In genomic region chr9:86710091-86710634, GRCm38 (mm10) we compare ENCODE assay signal across 24 mouse cellular contexts. TPM values are rescaled to one million over a fixed set of nuclear protein-coding genes. Genes with fewer than 3 reads are reported as not detected.
A peak's percentile ranks its signal among the peaks of the same experiment; 100 is the strongest.
DNase-seq lines count a peak whose midpoint lies in the region; ATAC-seq and TF ChIP-seq lines count a peak whose summit lies in the region.
"Had no signal": no experiment of that assay in that cellular context is flagged by ENCODE, and none has a peak within 500 bp of the region (broad histone marks: within the 10 kb centered on the region; RNA-seq: fewer than 3 reads in every experiment).

No protein-coding gene starts in this region.

- no peak for TF ChIP-seq CTCF in testis, adult 2 months (IDR thresholded peaks at IDR 0.05; ENCODE audit: control insufficient read depth, insufficient read depth, insufficient replicate concordance, low read depth, low read length)

- H3K27me3 ChIP-seq in embryonic facial prominence, embryonic 15.5 days, result no peaks in the 10 kb centered on the region
- H3K27me3 ChIP-seq in embryonic facial prominence, embryonic 10.5 days (replicated peaks; ENCODE audit: low read depth, poor library complexity, severe bottlenecking), result no peaks in the 10 kb centered on the region
- no peaks in the 10 kb centered on the region for H3K27me3 ChIP-seq in limb, embryonic 14.5 days (ENCODE audit: control insufficient read depth, insufficient read depth, low read length)
- H3K27me3 ChIP-seq in limb, embryonic 10.5 days (ENCODE audit: low read depth, poor library complexity, severe bottlenecking), result no peaks in the 10 kb centered on the region
- H3K27me3 ChIP-seq in testis, adult 2 months (ENCODE audit: control insufficient read depth, insufficient read depth, low read length), result no peaks in the 10 kb centered on the region
- H3K27me3 ChIP-seq: embryonic facial prominence, embryonic 12.5 days; forebrain, embryonic 15.5 days; hindbrain, embryonic 13.5 days had no signal

- H3K4me1 ChIP-seq in embryonic facial prominence, embryonic 15.5 days, result no peaks in the 10 kb centered on the region
- H3K4me1 ChIP-seq in embryonic facial prominence, embryonic 10.5 days, result no peaks in the 10 kb centered on the region
- 0 out of 2 replicates have a peak, but pooled peaks cover 6% of the 10 kb centered on the region for H3K4me1 ChIP-seq in limb, embryonic 14.5 days (ENCODE audit: control insufficient read depth, insufficient read depth, low read length)
- H3K4me1 ChIP-seq in limb, embryonic 10.5 days, result no peaks in the 10 kb centered on the region
- H3K4me1 ChIP-seq in testis, adult 2 months (ENCODE audit: control insufficient read depth, insufficient read depth, low read length), result peaks cover 2% of the 10 kb centered on the region; the same call in 1 of the 2 replicates
- H3K4me1 ChIP-seq: embryonic facial prominence, embryonic 12.5 days; forebrain, embryonic 15.5 days; heart, embryonic 10.5 days; hindbrain, embryonic 13.5 days had no signal

- H3K9ac ChIP-seq in embryonic facial prominence, embryonic 15.5 days, result no peak overlapping the region
- no peak overlapping the region for H3K9ac ChIP-seq in limb, embryonic 14.5 days (ENCODE audit: low read depth, low read length, severe bottlenecking)
- H3K9ac ChIP-seq: embryonic facial prominence, embryonic 12.5 days; forebrain, embryonic 15.5 days; hindbrain, embryonic 13.5 days had no signal

- H3K4me3 ChIP-seq in embryonic facial prominence, embryonic 15.5 days (replicated peaks), result no peak overlapping the region
- H3K4me3 ChIP-seq in embryonic facial prominence, embryonic 10.5 days, result no peak overlapping the region
- no peak overlapping the region for H3K4me3 ChIP-seq in limb, embryonic 14.5 days (replicated peaks; ENCODE audit: low read length)
- H3K4me3 ChIP-seq in limb, embryonic 10.5 days, result no peak overlapping the region
- H3K4me3 ChIP-seq in testis, adult 2 months (ENCODE audit: control insufficient read depth, low read depth, low read length), result no peak overlapping the region
- H3K4me3 ChIP-seq: embryonic facial prominence, embryonic 12.5 days; forebrain, embryonic 15.5 days; gastrocnemius, adult 2 months; heart, embryonic 10.5 days; hindbrain, embryonic 13.5 days had no signal

- no peaks in the 10 kb centered on the region for H3K36me3 ChIP-seq in embryonic facial prominence, embryonic 15.5 days
- H3K36me3 ChIP-seq in embryonic facial prominence, embryonic 10.5 days (replicated peaks), result no peaks in the 10 kb centered on the region
- no peaks in the 10 kb centered on the region for H3K36me3 ChIP-seq in limb, embryonic 14.5 days (ENCODE audit: control insufficient read depth, insufficient read depth, low read length)
- no peaks in the 10 kb centered on the region for H3K36me3 ChIP-seq in limb, embryonic 10.5 days
- H3K36me3 ChIP-seq in testis, adult 2 months (ENCODE audit: control insufficient read depth, insufficient read depth, low read length), result no peaks in the 10 kb centered on the region
- H3K36me3 ChIP-seq: embryonic facial prominence, embryonic 12.5 days; forebrain, embryonic 15.5 days; G1E; heart, embryonic 10.5 days; hindbrain, embryonic 13.5 days had no signal

- H3K4me2 ChIP-seq in embryonic facial prominence, embryonic 15.5 days (replicated peaks), result no peak overlapping the region
- H3K4me2 ChIP-seq in limb, embryonic 14.5 days (replicated peaks; ENCODE audit: low read depth, low read length, severe bottlenecking), result no peak overlapping the region
- H3K4me2 ChIP-seq: embryonic facial prominence, embryonic 12.5 days; forebrain, embryonic 15.5 days; hindbrain, embryonic 13.5 days had no signal

- TF ChIP-seq POLR2A in limb, embryonic 14.5 days (IDR thresholded peaks at IDR 0.05; ENCODE audit: borderline replicate concordance, extremely low read depth, insufficient read depth, insufficient read length), result no peak
- TF ChIP-seq POLR2A in testis, adult 2 months (IDR thresholded peaks at IDR 0.05; ENCODE audit: control insufficient read depth, low read depth, low read length), result no peak

- H3K27ac ChIP-seq in embryonic facial prominence, embryonic 15.5 days (replicated peaks), result 0 out of 2 replicates have a peak overlapping the region, but pooled peaks have one; percentile 39
- no peak overlapping the region for H3K27ac ChIP-seq in embryonic facial prominence, embryonic 10.5 days (replicated peaks)
- no peak overlapping the region for H3K27ac ChIP-seq in limb, embryonic 14.5 days (replicated peaks; ENCODE audit: low read depth, low read length)
- no peak overlapping the region for H3K27ac ChIP-seq in limb, embryonic 10.5 days
- H3K27ac ChIP-seq in testis, adult 2 months (ENCODE audit: control insufficient read depth, insufficient read depth, low read depth, low read length), result peak overlapping the region; percentile 29; the same call in 1 of the 2 replicates
- H3K27ac ChIP-seq: embryonic facial prominence, embryonic 12.5 days; forebrain, embryonic 15.5 days; gastrocnemius, adult 2 months; heart, embryonic 10.5 days; hindbrain, embryonic 13.5 days; hindbrain, postnatal 0 days had no signal

- ATAC-seq in embryonic facial prominence, embryonic 15.5 days (ENCODE audit: insufficient number of reproducible peaks, low FRiP score, low TSS enrichment, low read depth), result no peak
- ATAC-seq in limb, embryonic 14.5 days (ENCODE audit: low FRiP score, low read depth), result peak; percentile 30
- ATAC-seq: CD4-positive, CD25-positive, alpha-beta regulatory T cell, adult 4 months; forebrain, embryonic 15.5 days; hindbrain, postnatal 0 days had no signal

- no peaks in the 10 kb centered on the region for H3K9me3 ChIP-seq in embryonic facial prominence, embryonic 15.5 days (replicated peaks)
- H3K9me3 ChIP-seq in embryonic facial prominence, embryonic 10.5 days, result no peaks in the 10 kb centered on the region
- no peaks in the 10 kb centered on the region for H3K9me3 ChIP-seq in limb, embryonic 14.5 days (ENCODE audit: control insufficient read depth, low read length)
- H3K9me3 ChIP-seq in limb, embryonic 10.5 days (replicated peaks), result no peaks in the 10 kb centered on the region
- H3K9me3 ChIP-seq: embryonic facial prominence, embryonic 12.5 days; forebrain, embryonic 15.5 days; G1E; heart, embryonic 10.5 days; hindbrain, embryonic 13.5 days had no signal

- no peak for DNase-seq in embryonic facial prominence, embryonic 10.5 days (ENCODE audit: low spot score)
- peak; percentile 35 for DNase-seq in limb, embryonic 14.5 days (ENCODE audit: low spot score)
- no peak for DNase-seq in limb, embryonic 10.5 days (ENCODE audit: low spot score)
- no peak for DNase-seq in testis, postnatal 10 days (ENCODE audit: low spot score)
- no peak for DNase-seq in left cerebral cortex, postnatal 4 days
- DNase-seq: adrenal gland, postnatal 25 days; B cell, adult 2 months; cerebellum, adult 2 months; cerebellum, postnatal 10 days; embryo, embryonic 11 days; gastrocnemius, adult 2 months; gastrocnemius, postnatal 25 days; heart, adult 11 months; heart, postnatal 14 days had no signal

- WGBS in embryonic facial prominence, embryonic 15.5 days, result 73% methylated on average over 2 of the region's 2 CpGs
- 87% methylated on average over 2 of the region's 2 CpGs for WGBS in embryonic facial prominence, embryonic 10.5 days
- 82% methylated on average over 2 of the region's 2 CpGs for WGBS in limb, embryonic 14.5 days
- WGBS in limb, embryonic 10.5 days, result 90% methylated on average over 2 of the region's 2 CpGs

- intact Hi-C loops in left cerebral cortex, postnatal 4 days (cut with DNase I), result no loop called here

RNA-seq across cellular contexts. Expression of gene Me1, which starts 14.4 kb away (rescaled TPM):
- polyA plus RNA-seq in embryonic facial prominence, embryonic 15.5 days (2015; fragmentation: Nextera tagmentation; extraction: Ambion mirVana), result 27.7 and 29.7 TPM in 2 replicates
- 10.1 and 12.0 TPM in 2 replicates for polyA plus RNA-seq in embryonic facial prominence, embryonic 10.5 days (2016; fragmentation: Nextera tagmentation; extraction: Ambion mirVana)
- polyA plus RNA-seq in limb, embryonic 14.5 days (2012; rRNA removed), result 17.7 and 21.1 TPM in 2 replicates
- polyA plus RNA-seq in limb, embryonic 14.5 days (2014; fragmentation: Nextera tagmentation; extraction: Ambion mirVana), result 23.5 and 26.9 TPM in 2 replicates
- polyA plus RNA-seq in limb, embryonic 10.5 days (2016; fragmentation: Nextera tagmentation; extraction: Ambion mirVana), result 6.2 and 9.4 TPM in 2 replicates
- polyA plus RNA-seq in testis, adult 2 months (2012; rRNA removed), result 134 and 144 TPM in 2 replicates
- 10 to 100 TPM; 60.3 to 64.4 TPM for total RNA-seq in left cerebral cortex, postnatal 4 days (2021)
- polyA plus RNA-seq: CD4-positive, CD25-positive, alpha-beta regulatory T cell, adult 4 months had no signal

RNA-seq across cellular contexts. Expression of gene Prss35, which starts 33.3 kb away (rescaled TPM):
- 54.5 and 64.6 TPM in 2 replicates for polyA plus RNA-seq in embryonic facial prominence, embryonic 15.5 days (2015; fragmentation: Nextera tagmentation; extraction: Ambion mirVana)
- 1.7 and 3.0 TPM in 2 replicates for polyA plus RNA-seq in embryonic facial prominence, embryonic 10.5 days (2016; fragmentation: Nextera tagmentation; extraction: Ambion mirVana)
- polyA plus RNA-seq in limb, embryonic 14.5 days (2012; rRNA removed), result 54.8 and 55.6 TPM in 2 replicates
- 75.5 and 80.8 TPM in 2 replicates for polyA plus RNA-seq in limb, embryonic 14.5 days (2014; fragmentation: Nextera tagmentation; extraction: Ambion mirVana)
- 1.8 and 2.3 TPM in 2 replicates for polyA plus RNA-seq in limb, embryonic 10.5 days (2016; fragmentation: Nextera tagmentation; extraction: Ambion mirVana)
- 3.2 and 3.8 TPM in 2 replicates for polyA plus RNA-seq in testis, adult 2 months (2012; rRNA removed)
- total RNA-seq in left cerebral cortex, postnatal 4 days (2021), result 10 to 100 TPM; 10.9 to 11.4 TPM
- total RNA-seq: hematopoietic stem cell, adult 5-6 weeks had no signal
- polyA plus RNA-seq: CD4-positive, CD25-positive, alpha-beta regulatory T cell, adult 4 months; G1E had no signal

Comparison
In these comparisons a context has a peak if more than half of its experiments do, and no peak if none do; other contexts are left out.
1. H3K27ac ChIP-seq: peak in embryonic facial prominence, embryonic 15.5 days (single experiment) and testis, adult 2 months (single experiment); none in embryonic facial prominence, embryonic 10.5 days (single experiment), limb, embryonic 14.5 days (single experiment) and limb, embryonic 10.5 days (single experiment).
2. RNA of gene Prss35, which starts 33.3 kb away (polyA plus RNA-seq): 54.8 to 80.8 TPM in limb, embryonic 14.5 days and 54.5 to 64.6 TPM in embryonic facial prominence, embryonic 15.5 days; 3.2 to 3.8 TPM in testis, adult 2 months, 1.7 to 3.0 TPM in embryonic facial prominence, embryonic 10.5 days and 1.8 to 2.3 TPM in limb, embryonic 10.5 days; every median in the first group is over 10 times any median in the second.